Mouse (Mus musculus) left cerebral cortex, postnatal 4 days (tissue): ENCODE data around the gene Tcf7l2. TPM values are rescaled to one million over a fixed set of nuclear protein-coding genes. Genes with fewer than 3 reads are reported as not detected.

Experiments used
- DNase-seq: peaks from one replicate; pipeline ENCODE4 v3.0.0-alpha.2; 2022
- intact Hi-C: fragments of 180-260 bp; cut with DNase I; formaldehyde crosslinking; loops from one replicate; pipeline ENCODE4 v1.15.1; 2025
- total RNA-seq, 2 experiments: library from RNA; stranded (reverse); gene quantifications; 2 replicates each; pipeline ENCODE4 v1.2.3; 2021

Tcf7l2 gene
- total RNA-seq, 2 experiments from 2014 or later, result 9.6 to 11.9 TPM

GRCm38 (mm10) chr19:55893557-55893956 is 151.9 kb downstream of the Tcf7l2 start:
- intact Hi-C loops, result loop anchor here (10.0 kb wide), 2 partner anchors 241 to 479 kb away; no protein-coding TSS in a partner anchor
- no peak for DNase-seq

GRCm38 (mm10) chr19:55894396-55894795 is 152.8 kb downstream of the Tcf7l2 start:
- intact Hi-C loops, result loop anchor here (10.0 kb wide), 2 partner anchors 240 to 480 kb away; no protein-coding TSS in a partner anchor
- no peak for DNase-seq

GRCm38 (mm10) chr19:55895317-55895716 is 153.7 kb downstream of the Tcf7l2 start:
- intact Hi-C loops, result loop anchor here (5.0 to 10.0 kb wide), 3 partner anchors 153 to 481 kb away; partner anchors contain the start of gene Tcf7l2
- DNase-seq, result peak; percentile 75

GRCm38 (mm10) chr19:55895807-55896420 is 154.3 kb downstream of the Tcf7l2 start:
- intact Hi-C loops, result loop anchor here (5.0 to 10.0 kb wide), 3 partner anchors 154 to 481 kb away; partner anchors contain the start of gene Tcf7l2
- DNase-seq, result no peak

GRCm38 (mm10) chr19:55896629-55897028 is 155.0 kb downstream of the Tcf7l2 start:
- no peak for DNase-seq
- intact Hi-C loops, result loop anchor here (5.0 to 10.0 kb wide), 3 partner anchors 154 to 482 kb away; partner anchors contain the start of gene Tcf7l2

GRCm38 (mm10) chr19:55902573-55903385 is 161.2 kb downstream of the Tcf7l2 start:
- intact Hi-C loops, result no loop called here
- DNase-seq, result no peak

- no peak for DNase-seq
- intact Hi-C loops, result no loop called here
These were observed 167.4 kb downstream of the Tcf7l2 start for GRCm38 (mm10) chr19:55909039-55909438.

GRCm38 (mm10) chr19:55911941-55912340 is 170.3 kb downstream of the Tcf7l2 start:
- no peak for DNase-seq
- intact Hi-C loops, result no loop called here

GRCm38 (mm10) chr19:55912813-55913212 is 171.2 kb downstream of the Tcf7l2 start:
- no peak for DNase-seq
- intact Hi-C loops, result no loop called here

GRCm38 (mm10) chr19:55913585-55913984 is 172.0 kb downstream of the Tcf7l2 start:
- intact Hi-C loops, result no loop called here
- peak; percentile 32 for DNase-seq

GRCm38 (mm10) chr19:55914614-55915211 is 173.1 kb downstream of the Tcf7l2 start:
- intact Hi-C loops, result no loop called here
- no peak for DNase-seq

- DNase-seq, result no peak
- intact Hi-C loops, result no loop called here
These were observed 173.9 kb downstream of the Tcf7l2 start for GRCm38 (mm10) chr19:55915506-55915905.

- no peak for DNase-seq
- intact Hi-C loops, result no loop called here
These were observed 174.6 kb downstream of the Tcf7l2 start for GRCm38 (mm10) chr19:55916211-55916610.

- intact Hi-C loops, result no loop called here
- DNase-seq, result no peak
These were observed 182.3 kb downstream of the Tcf7l2 start for GRCm38 (mm10) chr19:55923789-55924426.

- intact Hi-C loops, result no loop called here
- no peak for DNase-seq
These were observed 183.2 kb downstream of the Tcf7l2 start for GRCm38 (mm10) chr19:55924800-55925199.

GRCm38 (mm10) chr19:55925425-55925803 is 183.8 kb downstream of the Tcf7l2 start:
- DNase-seq, result no peak

GRCm38 (mm10) chr19:55925804-55926521 is 184.3 kb downstream of the Tcf7l2 start:
- intact Hi-C loops, result no loop called here
- peak; percentile 28 for DNase-seq

More at GRCm38 (mm10) chr19:55925425-55925803, 183.8 kb downstream of the Tcf7l2 start:
- intact Hi-C loops, result no loop called here

GRCm38 (mm10) chr19:55926858-55927673 is 185.4 kb downstream of the Tcf7l2 start:
- intact Hi-C loops, result no loop called here
- DNase-seq, result no peak

GRCm38 (mm10) chr19:55927674-55928061 is 186.0 kb downstream of the Tcf7l2 start:
- intact Hi-C loops, result no loop called here
- DNase-seq, result no peak
